Mouse (Mus musculus) heart, adult 2 months (tissue): ENCODE measurements at regions not wholly inside any gene's neighbourhood (a gene's known extent, or its start where the extent isn't known, plus 50 kb on each side); places are given as distances from the start of the nearest gene placed in this dataset.

Experiments
- DNase-seq, 2 experiments: peaks; one replicate each; pipeline ENCODE4 v3.0.0; 2021
- H3K27ac ChIP-seq: fragments of 200-600 bp; 2 replicates; pipeline ENCODE4 v1.8.1; 2022
- H3K27me3 ChIP-seq: fragments of 200-500 bp; 2 replicates; pipeline ENCODE4 v1.6.1; 2012; ENCODE audit warnings: mild to moderate bottlenecking, low read length, inconsistent platforms, mixed read lengths; ENCODE audit not compliant: control insufficient read depth, insufficient read depth
- H3K36me3 ChIP-seq: fragments of 200-500 bp; 2 replicates; pipeline ENCODE4 v1.6.1; 2012; ENCODE audit warnings: low read length, inconsistent platforms; ENCODE audit not compliant: control insufficient read depth, insufficient read depth
- H3K4me1 ChIP-seq: fragments of 200-500 bp; 2 replicates; pipeline ENCODE4 v1.6.1; 2011; ENCODE audit warnings: low read length; ENCODE audit not compliant: control insufficient read depth, insufficient read depth
- H3K4me3 ChIP-seq: fragments of 200-600 bp; 2 replicates; pipeline ENCODE4 v1.8.1; 2022
- H3K79me2 ChIP-seq: fragments of 200-500 bp; replicated peaks from 2 replicates; pipeline ENCODE4 v1.6.1; 2012; ENCODE audit warnings: mild to moderate bottlenecking, inconsistent platforms, low read length, moderate library complexity, mixed read lengths; ENCODE audit not compliant: control insufficient read depth, insufficient read depth
- H3K9ac ChIP-seq: fragments of 200-500 bp; 2 replicates; pipeline ENCODE4 v1.6.1; 2012; ENCODE audit warnings: low read depth, mild to moderate bottlenecking, control low read depth, inconsistent platforms, low read length, mixed read lengths
- CTCF ChIP-seq: fragments of 200-600 bp; IDR thresholded peaks from 2 replicates; pipeline ENCODE4 v1.8.1; 2022; ENCODE audit warnings: antibody characterized with exemption, mild to moderate bottlenecking, moderate library complexity
- EP300 ChIP-seq: fragments of 200-500 bp; IDR thresholded peaks from 2 replicates; pipeline ENCODE4 v1.6.1; 2011; ENCODE audit warnings: low read depth, low read length, control low read depth; ENCODE audit not compliant: insufficient read depth
- POLR2A ChIP-seq: fragments of 200-500 bp; IDR thresholded peaks from 2 replicates; pipeline ENCODE4 v1.6.1; 2011; ENCODE audit warnings: mild to moderate bottlenecking, low read depth, low read length, control low read depth; ENCODE audit not compliant: insufficient read depth
- WGBS: fragments of 180-500 bp; shearing (Covaris S2); methylation state at CpG from one replicate; pipeline ENCODE4 v1.1.7; 2018; 5-methylcytosine and 5-hydroxymethylcytosine counted together
- intact Hi-C: fragments of 180-260 bp; cut with DNase I; formaldehyde crosslinking; loops from one replicate; pipeline ENCODE4 v1.15.1; 2025

DNA sequence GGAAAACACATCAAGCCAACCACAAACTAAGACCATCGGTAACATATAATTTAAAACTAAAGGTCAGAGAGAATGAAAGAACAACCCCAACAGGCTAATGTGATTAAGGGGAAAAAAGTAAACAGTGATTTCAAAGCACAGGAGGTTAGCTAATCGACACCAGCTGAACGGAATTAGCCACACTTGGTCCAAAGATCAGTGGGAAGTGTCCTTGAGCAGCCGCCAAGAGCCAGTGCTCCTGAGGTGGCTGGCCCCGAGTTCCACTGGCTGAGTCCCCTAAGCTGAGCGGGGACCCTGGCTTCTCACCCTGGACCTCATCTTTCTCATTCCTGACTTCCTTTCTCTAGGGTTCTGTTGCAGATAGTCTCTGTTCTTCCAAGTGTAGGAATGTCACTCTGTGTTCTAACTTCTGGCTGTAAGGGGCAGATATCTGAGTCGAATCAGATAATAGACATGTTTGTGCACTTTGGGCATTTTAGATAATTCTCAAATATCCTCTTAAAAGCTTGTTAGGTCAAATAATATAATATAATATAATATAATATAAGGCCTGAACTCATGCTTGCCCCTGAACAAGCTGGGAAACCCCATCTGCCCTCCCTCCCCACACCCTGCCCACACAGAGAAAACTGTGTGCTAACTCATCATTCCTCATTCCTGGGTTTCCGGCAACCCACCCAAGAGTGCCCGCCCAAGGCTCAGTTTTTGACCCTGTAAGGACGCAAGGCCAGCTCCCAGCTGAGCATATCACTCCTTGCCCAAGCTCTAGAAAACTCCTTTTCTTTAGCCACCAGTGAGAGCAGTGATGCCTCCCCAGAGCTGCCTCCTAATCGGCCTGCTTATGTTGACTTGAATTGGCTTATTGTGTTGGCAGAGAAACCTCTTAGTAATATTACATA lies 137.3 kb upstream of the Krr1 start:
- TF ChIP-seq EP300 (no peak), POLR2A (no peak), CTCF (no peak)
- H3K4me3 ChIP-seq: no peak overlapping the region
- intact Hi-C loops: no loop called here

DNA sequence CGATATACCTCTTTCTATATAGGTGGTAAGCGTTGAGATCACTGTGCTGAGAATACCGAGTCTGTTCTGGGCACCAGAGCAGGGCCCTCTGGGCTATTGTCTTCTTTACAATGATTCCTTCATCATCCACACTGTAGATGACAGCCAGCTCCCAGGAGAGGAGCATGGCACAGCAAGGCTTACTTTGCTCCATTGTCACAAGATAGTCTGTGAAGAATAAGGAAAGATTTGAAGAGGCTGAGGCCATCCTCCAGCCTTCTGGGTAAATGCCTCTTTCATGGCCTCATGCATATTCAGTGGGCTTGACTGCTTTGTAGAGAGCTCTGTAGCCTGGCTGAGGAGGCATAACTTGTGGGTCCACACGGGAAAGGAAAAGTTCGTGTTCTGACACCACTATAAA lies 136.3 kb upstream of the Krr1 start:
- Histone ChIP-seq H3K27me3 (no peaks in the 10 kb centered on the region), H3K36me3 (no peaks in the 10 kb centered on the region), H3K4me1 (no peaks in the 10 kb centered on the region; the same call in 1 of the 2 replicates), H3K4me3 (no peak overlapping the region), H3K9ac (no peak overlapping the region), H3K79me2 (no peaks in the 10 kb centered on the region), H3K27ac (no peak overlapping the region)
- intact Hi-C loops: no loop called here
- TF ChIP-seq CTCF: no peak
- no peak for TF ChIP-seq POLR2A
- TF ChIP-seq EP300: no peak
- DNase-seq: no peak
- WGBS: 81% methylated on average over 5 of the region's 5 CpGs

More for the DNA sequence above, 137.3 kb upstream of the Krr1 start:
- no peak overlapping the region for H3K27ac ChIP-seq
- DNase-seq: peak; percentile 34 to 36
- WGBS: 44% methylated on average over 11 of the region's 11 CpGs
- H3K9ac ChIP-seq: no peak overlapping the region
- H3K79me2 ChIP-seq: no peaks in the 10 kb centered on the region
- no peaks in the 10 kb centered on the region; the same call in 1 of the 2 replicates for H3K4me1 ChIP-seq
- no peaks in the 10 kb centered on the region for H3K36me3 ChIP-seq
- H3K27me3 ChIP-seq: no peaks in the 10 kb centered on the region

DNA sequence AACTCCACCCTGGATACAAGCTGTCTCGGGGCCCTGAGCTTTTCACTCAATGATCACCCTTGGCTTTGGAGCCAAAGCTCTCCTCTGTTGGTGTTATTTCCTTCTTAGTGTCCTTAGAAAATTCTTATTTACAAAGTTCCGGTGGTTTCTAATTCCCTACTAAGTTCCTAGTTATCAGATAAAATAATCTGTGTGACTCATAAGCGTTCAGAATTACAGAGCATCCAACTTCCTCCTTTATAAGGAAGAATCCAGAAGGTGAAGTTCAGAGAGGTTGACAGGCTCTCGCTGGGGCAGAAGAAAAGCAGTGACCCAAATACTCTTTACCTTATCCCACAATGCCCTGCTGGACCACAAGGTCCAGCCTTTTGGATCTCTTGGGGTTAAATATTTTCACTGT lies 135.7 kb upstream of the Krr1 start:
- Histone ChIP-seq H3K27me3 (no peaks in the 10 kb centered on the region), H3K36me3 (no peaks in the 10 kb centered on the region), H3K27ac (no peak overlapping the region), H3K79me2 (no peaks in the 10 kb centered on the region), H3K9ac (no peak overlapping the region), H3K4me1 (no peaks in the 10 kb centered on the region; the same call in 1 of the 2 replicates), H3K4me3 (no peak overlapping the region)
- intact Hi-C loops: no loop called here
- no peak for TF ChIP-seq CTCF
- TF ChIP-seq POLR2A: no peak
- TF ChIP-seq EP300: no peak
- 49% methylated on average over 4 of the region's 4 CpGs for WGBS
- no peak for DNase-seq

DNA sequence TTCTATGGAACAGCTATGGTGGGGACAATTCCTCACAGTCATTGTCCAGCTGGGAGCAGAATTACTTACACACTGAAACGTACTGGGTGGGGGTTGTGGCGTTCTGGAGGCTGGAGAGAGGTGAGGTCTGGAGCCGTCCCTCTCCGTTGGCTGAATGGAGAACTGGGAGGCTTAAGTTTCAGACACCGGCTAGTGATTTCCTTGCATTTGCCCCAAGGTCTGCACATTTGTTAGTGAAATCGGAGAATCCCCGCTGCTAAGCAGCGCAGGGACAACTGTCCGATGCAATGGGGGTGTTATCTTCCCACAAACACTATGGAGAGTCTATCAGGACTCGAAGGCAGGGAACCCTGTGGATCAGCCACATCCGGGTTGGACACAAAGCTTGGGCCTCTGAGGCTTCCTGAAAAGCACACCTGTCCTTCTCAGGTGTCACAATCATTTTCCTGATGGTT lies 130.1 kb upstream of the Krr1 start:
- 60% methylated on average over 11 of the region's 11 CpGs for WGBS
- H3K27me3 ChIP-seq: no peaks in the 10 kb centered on the region
- no peak overlapping the region for H3K9ac ChIP-seq
- H3K79me2 ChIP-seq: no peaks in the 10 kb centered on the region
- no peak overlapping the region for H3K27ac ChIP-seq
- no peak for DNase-seq
- no peaks in the 10 kb centered on the region for H3K36me3 ChIP-seq
- no peaks in the 10 kb centered on the region for H3K4me1 ChIP-seq
- intact Hi-C loops: no loop called here
- TF ChIP-seq EP300 (no peak), POLR2A (no peak), CTCF (no peak)
- no peak overlapping the region for H3K4me3 ChIP-seq

DNA sequence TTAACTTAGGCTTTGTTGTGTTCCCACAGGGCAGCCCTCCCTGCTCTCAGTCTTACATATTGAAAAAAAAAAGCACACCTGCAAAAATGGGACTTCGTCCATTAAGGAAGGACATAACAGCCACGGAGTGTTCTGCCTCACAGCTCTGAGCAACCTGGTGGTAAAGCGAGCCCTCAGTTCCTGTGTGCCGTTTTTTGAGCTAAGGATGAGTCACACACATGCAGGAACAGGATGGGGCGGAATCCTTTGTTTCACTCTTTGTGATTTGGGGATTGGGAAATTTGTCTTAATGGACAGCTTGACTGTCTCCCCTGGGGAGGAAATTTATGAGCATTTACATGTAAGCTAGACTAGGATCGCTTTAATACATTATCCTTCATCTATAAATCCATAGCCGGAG lies 129.6 kb upstream of the Krr1 start:
- TF ChIP-seq POLR2A: no peak
- TF ChIP-seq CTCF: no peak
- no peak for TF ChIP-seq EP300

DNA sequence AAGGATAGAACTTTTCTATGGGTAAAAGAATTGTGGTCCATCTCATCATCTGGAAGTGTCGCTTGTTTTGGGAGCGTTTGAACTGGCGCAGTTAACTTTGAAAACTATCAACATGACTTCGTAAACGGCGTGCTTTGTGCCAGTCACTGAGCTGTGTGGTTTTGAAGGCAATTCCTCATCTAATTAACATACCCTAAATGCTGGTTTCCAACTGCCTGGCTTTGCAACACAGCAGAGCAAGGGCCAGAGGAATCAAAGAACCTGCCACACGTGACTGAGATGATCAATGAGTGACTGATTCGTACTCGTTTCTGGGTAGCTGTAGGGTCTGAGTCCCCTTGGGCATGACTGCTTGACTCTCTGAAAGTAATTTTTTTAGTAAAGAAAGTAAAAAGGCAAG lies 129.2 kb upstream of the Krr1 start:
- no peaks in the 10 kb centered on the region for H3K27me3 ChIP-seq
- intact Hi-C loops: no loop called here
- 85% methylated on average over 9 of the region's 9 CpGs for WGBS
- H3K4me1 ChIP-seq: no peaks in the 10 kb centered on the region
- no peaks in the 10 kb centered on the region for H3K36me3 ChIP-seq
- H3K27ac ChIP-seq: no peak overlapping the region
- H3K9ac ChIP-seq: no peak overlapping the region
- no peak for DNase-seq
- no peaks in the 10 kb centered on the region for H3K79me2 ChIP-seq
- H3K4me3 ChIP-seq: no peak overlapping the region
- no peak for TF ChIP-seq EP300

More for the DNA sequence above, 129.6 kb upstream of the Krr1 start:
- WGBS: 52% methylated on average over 7 of the region's 7 CpGs
- H3K36me3 ChIP-seq: no peaks in the 10 kb centered on the region
- H3K4me1 ChIP-seq: no peaks in the 10 kb centered on the region
- no peaks in the 10 kb centered on the region for H3K79me2 ChIP-seq
- no peak overlapping the region for H3K9ac ChIP-seq
- H3K27me3 ChIP-seq: no peaks in the 10 kb centered on the region
- no peak for DNase-seq
- H3K27ac ChIP-seq: no peak overlapping the region
- no peak overlapping the region for H3K4me3 ChIP-seq
- intact Hi-C loops: no loop called here
